Mouse (Mus musculus): ENCODE data around the gene Mrpl47. TPM values are rescaled to one million over a fixed set of nuclear protein-coding genes. Genes with fewer than 3 reads are reported as not detected.
"Not testable (repeated sequence)": the region's sequence is repeated elsewhere in the genome, so short reads cannot be mapped to it uniquely, and the experiment has no call there.

Gene Mrpl47
- polyA plus RNA-seq, 1 experiment: 3.2 TPM

DNA sequence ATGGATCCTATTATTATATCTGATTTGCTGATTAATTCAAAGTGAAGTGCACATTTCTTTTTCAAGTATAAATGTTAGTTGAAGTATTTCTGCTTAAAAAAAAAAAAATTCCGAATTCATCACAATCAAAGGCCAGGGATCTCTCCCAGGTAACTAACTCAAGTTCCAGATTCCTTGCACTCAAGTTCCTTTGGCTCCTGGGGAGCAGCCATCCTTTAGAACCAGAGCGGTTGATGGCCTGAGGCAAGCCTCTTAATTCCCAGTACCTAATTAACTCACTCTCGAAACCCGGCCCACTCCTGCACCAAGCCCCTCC is 29.4 kb downstream of the Mrpl47 start:
- no peak for DNase-seq (ENCODE audit: low read depth)

- DNase-seq (ENCODE audit: low read depth): not testable (repeated sequence)
Observed at GRCm38 (mm10) chr3:32705647-32706348, 31.6 kb downstream of the Mrpl47 start, which contains the start of gene Actl6a. Gene Actl6a (plus strand): TSS chr3:32706298.

- DNase-seq (ENCODE audit: low read depth): not testable (repeated sequence)
Observed at GRCm38 (mm10) chr3:32704632-32705031, 32.8 kb downstream of the Mrpl47 start.

DNA sequence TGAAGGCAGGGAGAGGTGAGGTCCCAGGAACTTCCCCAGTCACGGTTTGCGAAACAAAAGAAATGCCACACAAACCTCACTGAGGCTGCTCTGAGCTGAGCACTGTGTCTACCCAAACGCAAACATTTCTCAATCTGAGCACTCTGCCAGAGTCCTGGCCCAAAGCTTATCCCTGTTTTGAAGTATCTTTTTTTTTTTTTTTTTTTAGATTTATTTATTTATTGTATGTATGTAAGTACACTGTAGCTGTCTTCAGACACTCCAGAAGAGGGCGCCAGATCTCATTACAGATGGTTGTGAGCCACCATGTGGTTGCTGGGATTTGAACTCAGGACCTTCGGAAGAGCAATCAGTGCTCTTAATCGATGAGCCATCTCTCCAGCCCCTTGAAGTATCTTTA is 33.4 kb downstream of the Mrpl47 start:
- DNase-seq (ENCODE audit: low read depth): not testable (repeated sequence)

DNA sequence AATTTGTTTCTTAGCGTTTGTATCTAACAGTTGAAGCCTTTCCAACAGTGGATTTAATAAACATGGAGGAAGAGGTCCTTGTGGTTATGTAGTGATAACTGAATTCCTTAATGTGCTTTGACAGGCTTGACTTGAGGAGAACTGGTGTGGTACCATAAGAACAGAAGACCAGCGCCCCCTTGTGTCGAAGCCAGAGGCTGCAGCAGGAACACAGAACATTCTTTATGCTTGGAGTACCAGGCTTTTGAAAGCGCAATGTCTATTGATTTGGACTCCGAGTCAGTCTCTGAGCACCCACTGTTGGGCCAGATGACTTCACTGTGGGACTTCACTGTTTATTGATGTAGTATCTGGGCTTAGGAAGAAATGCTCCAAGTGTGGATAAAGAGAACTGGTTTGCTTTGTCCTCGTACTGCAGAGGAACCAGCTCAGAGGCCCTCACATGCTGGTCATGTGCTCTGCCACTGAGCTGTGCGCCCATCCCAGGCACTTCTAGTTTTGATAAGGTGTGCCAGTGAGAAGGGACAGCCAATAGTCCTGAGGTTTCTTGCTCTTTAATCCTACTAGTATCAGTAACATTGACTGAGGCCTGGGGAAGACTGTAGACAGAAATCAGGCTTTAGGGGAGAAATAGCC is 39.1 kb downstream of the Mrpl47 start:
- DNase-seq (ENCODE audit: low read depth): no peak

DNA sequence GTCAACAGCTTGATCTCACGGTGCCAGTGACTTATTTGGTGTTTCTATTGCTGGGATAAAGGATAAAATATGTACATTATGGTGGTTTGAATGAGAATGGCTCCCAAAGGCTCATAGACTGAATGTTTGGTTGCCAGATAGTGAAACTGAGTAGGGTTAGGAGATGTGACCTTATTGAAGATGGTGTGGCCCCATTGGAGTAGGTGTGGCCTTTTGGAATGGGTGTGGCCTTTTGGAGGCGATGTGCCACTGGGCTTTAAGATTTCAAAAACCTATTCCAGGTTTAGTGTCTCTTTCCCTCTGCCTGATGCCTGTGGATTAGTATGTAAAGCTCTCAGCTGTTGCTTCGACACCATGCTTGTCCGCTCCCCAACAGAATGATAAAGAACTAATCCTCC is 41.8 kb downstream of the Mrpl47 start:
- no peak for DNase-seq (ENCODE audit: low read depth)

GRCm38 (mm10) chr3:32694737-32695582 is 42.4 kb downstream of the Mrpl47 start:
- DNase-seq (ENCODE audit: low read depth): no peak

GRCm38 (mm10) chr3:32694211-32694610 is 43.2 kb downstream of the Mrpl47 start:
- DNase-seq (ENCODE audit: low read depth): peak; percentile 42

- DNase-seq (ENCODE audit: low read depth): no peak
Observed at GRCm38 (mm10) chr3:32691841-32692240, 45.6 kb downstream of the Mrpl47 start.

- no peak for DNase-seq (ENCODE audit: low read depth)
Observed at GRCm38 (mm10) chr3:32690901-32691300, 46.5 kb downstream of the Mrpl47 start.

- DNase-seq (ENCODE audit: low read depth): no peak
Observed at GRCm38 (mm10) chr3:32690008-32690407, 47.4 kb downstream of the Mrpl47 start.

DNA sequence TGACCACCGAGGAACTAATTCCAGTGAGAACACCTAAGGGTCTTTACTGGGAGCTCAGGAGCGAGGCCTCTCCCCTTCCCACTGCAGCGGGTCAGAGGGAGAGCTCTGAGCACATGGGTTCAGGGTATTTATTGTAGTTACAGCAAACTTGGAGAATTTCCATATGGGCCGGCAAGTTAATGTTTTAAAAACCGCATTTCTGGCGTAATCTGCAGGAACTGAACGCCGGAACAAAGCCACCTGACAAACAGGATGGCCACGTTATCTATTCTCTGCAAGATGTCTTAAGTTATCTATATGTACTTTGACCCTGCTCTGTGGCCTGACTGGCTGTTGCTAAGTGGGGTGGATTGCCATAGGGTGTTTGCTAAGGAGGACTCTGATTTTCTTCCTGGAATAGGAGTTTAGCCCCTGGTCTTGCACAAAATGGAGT is 47.8 kb downstream of the Mrpl47 start:
- no peak for DNase-seq (ENCODE audit: low read depth)

DNA sequence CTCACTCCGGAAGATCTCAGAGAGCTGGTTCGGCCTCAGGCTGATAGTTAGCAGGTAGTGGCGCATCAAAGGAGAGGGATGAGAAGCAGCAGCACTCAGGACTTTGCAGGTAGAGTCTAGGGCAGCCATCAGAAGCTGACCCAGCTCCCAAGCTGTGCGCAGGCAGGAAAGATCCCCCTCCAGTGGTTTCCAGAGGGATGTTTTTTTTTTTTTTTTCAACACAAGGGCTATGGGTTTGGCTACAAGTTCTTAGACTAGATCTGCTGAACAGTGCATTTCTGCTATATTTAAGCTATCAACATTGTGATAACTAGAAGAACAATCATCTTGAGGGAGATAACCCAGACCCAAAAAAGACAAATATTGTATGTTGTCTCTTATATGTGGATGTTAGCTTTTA is 50.2 kb downstream of the Mrpl47 start:
- DNase-seq (ENCODE audit: low read depth): no peak

- DNase-seq (ENCODE audit: low read depth): no peak
Observed at GRCm38 (mm10) chr3:32686537-32686936, 50.9 kb downstream of the Mrpl47 start.

DNA sequence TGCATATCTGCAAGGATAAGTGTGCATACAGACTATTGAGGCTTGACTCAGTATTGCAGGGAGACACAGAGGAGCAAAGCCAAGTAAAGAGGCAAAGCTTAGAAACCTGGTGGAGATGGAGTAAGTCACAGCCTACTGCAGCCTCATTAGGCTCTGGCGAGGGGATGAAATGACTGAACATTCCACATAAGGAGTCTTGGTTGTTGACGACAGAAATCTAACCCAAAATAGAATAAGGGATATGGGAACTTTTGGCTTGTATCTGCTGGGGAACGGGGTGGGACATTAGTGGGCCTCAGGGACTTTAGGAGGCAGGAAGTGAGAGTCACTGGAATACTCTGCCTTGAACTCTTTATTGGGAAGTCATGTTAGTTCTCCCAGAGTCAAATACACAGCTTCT is 52.8 kb downstream of the Mrpl47 start:
- DNase-seq (ENCODE audit: low read depth): no peak

DNA sequence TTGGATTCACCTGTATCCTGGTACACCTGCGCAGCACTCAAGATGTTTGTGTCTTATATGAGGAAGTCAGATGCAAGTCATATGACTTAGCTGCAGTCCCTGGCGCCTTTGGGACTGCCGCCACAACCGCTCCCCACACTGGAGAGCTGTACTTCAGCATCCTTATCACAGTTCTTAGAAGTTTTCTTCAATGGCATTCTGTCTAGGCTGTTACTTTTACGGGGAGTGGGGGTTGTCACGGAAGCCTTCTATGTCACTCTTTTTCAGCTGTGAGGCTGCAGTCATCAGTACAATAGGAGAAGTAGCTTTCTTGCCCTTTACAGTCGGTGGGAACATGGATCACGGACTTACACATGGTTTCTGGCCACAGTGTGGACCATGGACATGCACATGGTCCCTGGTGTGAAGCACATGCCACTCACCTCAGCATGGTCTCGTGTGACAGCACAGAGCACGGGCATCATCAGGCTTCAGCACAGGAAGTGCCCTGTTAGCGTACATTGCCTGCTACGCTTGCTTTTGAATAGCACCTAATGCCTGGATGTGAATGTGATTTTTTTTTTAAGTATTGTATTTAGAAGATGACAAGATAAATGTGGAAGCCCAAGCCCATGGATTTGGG is 54.4 kb downstream of the Mrpl47 start:
- DNase-seq (ENCODE audit: low read depth): no peak

- DNase-seq (ENCODE audit: low read depth): no peak
Observed at GRCm38 (mm10) chr3:32676393-32676792, 61.0 kb downstream of the Mrpl47 start.

Other genes with a start within 250 kb of the Mrpl47 start
- 0.08 TPM in 1 of 2 replicates, not detected in the other for gene Kcnmb3, start 245.4 kb downstream of the Mrpl47 start, polyA plus RNA-seq (2012; rRNA removed)
- gene Zfp639, start 227.3 kb downstream of the Mrpl47 start, polyA plus RNA-seq (2012; rRNA removed): 24.2 and 25.7 TPM in 2 replicates
- gene Mfn1, start 208.1 kb downstream of the Mrpl47 start, polyA plus RNA-seq (2012; rRNA removed): 12.2 and 14.0 TPM in 2 replicates
- gene Gnb4, start 121.0 kb downstream of the Mrpl47 start, polyA plus RNA-seq (2012; rRNA removed): 36.8 and 52.1 TPM in 2 replicates
- gene Actl6a, start 31.3 kb downstream of the Mrpl47 start, polyA plus RNA-seq (2012; rRNA removed): 24.3 and 25.5 TPM in 2 replicates
- 165 and 175 TPM in 2 replicates for gene Ndufb5, start 615 bp downstream of the Mrpl47 start, polyA plus RNA-seq (2012; rRNA removed)
- gene Usp13, start 79.9 kb upstream of the Mrpl47 start, polyA plus RNA-seq (2012; rRNA removed): 0.98 and 1.00 TPM in 2 replicates